Mouse (Mus musculus): ENCODE results near the gene Lrmda.

Lrmda gene

DNA sequence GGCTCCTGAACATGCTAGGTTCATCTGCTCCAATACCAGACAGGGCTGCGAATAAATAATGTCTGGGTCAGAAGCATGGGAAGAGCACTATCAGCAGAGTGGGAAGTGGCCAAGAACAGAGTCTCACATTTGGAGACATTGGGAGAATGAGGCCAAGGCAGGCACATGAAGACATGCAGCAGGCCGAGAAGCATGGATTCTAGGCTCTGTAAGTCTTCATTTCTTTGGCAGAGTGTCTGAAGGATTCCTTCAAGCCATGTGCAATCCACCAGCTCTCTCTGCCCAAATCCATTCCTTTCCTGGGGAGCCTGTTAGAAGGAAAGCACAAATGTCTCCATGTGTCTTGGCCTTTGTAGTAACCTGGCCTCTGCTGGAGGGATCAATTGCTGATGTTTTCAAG lies 902.3 kb downstream of the Lrmda start:
- no peak for DNase-seq

DNA sequence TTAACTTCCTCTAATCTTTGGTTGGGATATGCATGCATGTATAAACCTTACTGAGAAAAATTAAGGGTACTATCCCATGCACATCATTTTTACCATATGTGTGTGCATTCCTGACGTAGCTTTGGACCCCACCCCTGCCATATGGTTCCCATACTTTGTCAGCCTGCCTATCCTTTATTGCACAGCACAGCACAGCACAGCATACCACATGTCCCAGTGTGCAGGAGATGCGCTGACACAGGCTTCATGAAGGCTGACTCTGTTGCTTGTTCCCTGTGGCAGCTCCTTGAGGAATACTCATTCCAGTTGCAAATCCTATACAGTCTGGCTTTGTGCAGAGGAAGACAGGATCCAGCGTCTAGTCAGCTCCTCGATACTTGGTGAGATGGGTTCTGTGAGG lies 903.1 kb downstream of the Lrmda start:
- no peak for DNase-seq

- no peak for DNase-seq
Observed at GRCm38 (mm10) chr14:22923251-22923650, 903.7 kb downstream of the Lrmda start.

DNA sequence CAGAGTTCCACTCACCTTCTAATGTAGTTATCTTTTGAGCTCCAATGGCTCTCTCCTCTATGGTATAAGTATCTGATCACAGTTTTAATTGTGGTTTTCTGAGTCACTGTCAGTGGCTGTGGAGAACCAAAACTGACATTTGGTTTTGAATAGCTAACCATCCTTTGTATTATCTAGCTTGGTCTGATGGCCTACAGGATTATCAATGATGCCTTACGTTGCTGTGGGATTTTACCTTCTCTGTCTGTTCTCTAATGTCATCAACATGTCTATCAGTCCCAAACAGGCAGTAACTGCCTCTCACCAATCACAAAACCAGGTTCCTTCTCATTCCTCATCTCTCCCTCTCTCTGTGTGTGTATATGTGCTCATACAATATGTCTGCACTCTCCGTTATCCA lies 908.8 kb downstream of the Lrmda start:
- DNase-seq, result no peak

GRCm38 (mm10) chr14:22928683-22929082 lies 909.2 kb downstream of the Lrmda start:
- DNase-seq, result no peak

DNA sequence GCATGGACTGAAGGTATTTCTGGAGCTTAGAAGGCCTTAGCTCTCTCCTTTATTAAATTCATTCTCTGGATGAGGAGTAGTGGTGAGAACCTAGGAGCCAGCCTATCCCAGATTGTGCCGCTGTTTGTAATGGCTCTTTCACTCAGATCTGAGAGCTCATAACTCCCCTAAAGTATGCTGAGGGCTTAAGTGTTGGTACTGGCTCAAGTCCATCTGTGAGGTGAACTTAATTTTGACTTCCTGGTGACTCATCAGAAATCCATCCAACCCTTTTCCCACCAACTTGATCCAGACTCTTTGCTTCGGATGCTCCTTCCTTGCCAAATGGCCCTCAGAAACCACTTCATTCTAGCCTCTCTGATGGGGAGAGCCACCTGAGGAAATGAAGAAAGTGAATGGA lies 910.1 kb downstream of the Lrmda start:
- no peak for DNase-seq

- no peak for DNase-seq
Observed at GRCm38 (mm10) chr14:22930488-22931046, 911.1 kb downstream of the Lrmda start.

DNA sequence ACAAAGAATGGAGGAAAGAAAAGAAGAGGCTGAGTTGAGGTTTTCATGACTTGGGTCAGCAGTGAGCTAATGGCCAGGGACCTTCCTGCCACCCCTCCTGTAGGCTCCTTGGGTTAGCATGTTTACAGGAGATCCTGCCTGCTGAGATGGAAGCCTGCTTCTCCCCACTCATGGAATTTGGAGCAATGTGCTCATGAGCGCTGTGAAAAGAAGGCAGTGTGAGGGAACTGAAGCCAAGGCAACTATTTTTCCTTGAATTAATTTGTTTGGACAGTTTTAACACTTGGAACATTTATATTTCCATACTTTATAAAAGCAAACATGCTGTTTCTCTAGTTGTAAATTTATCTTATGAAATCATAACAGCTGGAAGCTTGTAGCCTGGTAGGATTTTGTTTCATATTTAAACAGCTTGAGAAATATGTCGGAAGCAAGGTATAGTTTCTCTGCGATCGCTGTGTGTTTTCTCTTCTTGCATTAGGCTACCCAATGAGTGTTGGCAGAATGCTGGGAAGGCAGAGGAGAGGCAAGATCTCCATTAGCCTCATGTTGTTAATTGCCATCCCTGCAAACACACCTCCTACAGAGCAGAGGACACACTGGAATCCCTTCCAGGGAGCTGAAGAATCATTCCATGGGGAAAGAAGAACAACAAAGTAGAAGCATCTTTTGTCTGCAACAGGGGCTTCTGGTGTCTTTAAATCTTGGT lies 911.8 kb downstream of the Lrmda start:
- no peak for DNase-seq

DNA sequence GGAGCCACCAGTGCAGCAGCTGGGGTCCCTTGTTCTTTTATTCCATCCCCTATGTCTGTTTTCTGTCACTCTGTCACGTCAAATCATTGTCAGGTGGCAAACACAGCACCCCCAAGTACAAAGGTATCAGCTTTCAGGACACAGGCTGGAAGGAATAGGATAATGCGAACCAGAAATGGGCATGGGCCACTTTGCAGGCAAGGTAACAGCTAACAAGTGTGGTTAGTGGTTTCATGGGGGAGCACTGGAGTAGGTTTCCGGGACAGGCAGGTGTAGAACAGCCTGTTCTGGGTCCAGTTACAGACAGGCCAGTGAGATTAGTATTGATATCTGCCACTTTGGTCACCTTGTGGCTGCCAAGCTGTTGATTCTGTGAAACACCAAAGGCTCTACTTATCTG lies 917.2 kb downstream of the Lrmda start:
- no peak for DNase-seq

DNA sequence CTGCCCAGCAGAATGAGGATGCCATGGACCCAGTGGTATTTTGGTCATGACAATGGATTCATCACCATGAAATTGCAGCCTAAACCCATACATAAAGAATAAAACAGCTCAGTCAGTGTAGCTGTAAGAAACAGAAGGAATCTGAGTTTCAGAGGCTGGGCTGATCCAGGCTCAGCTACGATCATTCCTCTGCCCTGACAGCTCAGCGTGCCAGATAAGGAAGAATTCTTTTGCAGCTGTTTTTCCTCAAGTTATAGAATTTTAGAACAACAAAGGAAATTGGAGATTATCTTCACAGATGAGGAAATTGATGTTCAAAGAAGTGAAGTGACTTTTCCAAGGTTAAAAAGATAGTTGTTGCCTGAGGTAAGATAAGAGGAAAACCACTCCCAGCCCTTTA lies 921.1 kb downstream of the Lrmda start:
- DNase-seq, result no peak

GRCm38 (mm10) chr14:22942569-22942968 lies 923.1 kb downstream of the Lrmda start:
- no peak for DNase-seq

DNA sequence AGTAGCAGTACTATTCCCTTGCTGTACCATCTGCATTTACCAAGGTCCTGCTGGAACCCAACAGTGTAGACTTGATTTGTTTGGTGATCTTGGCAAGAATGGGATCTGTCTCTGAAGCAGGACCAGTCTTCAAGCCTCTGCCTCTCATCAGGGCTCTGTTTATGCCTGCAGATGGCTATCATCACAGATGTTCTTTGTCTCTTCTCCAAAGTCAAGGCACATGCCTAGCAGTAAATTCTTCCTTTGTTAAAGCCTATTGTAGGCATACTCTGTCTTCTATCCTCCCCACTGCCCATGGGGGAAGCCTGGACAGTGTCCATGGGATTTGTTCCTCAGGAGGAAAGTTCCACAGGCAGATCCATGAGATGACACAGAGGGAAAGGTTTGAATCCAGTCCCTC lies 930.0 kb downstream of the Lrmda start:
- DNase-seq, result no peak

GRCm38 (mm10) chr14:22952981-22953380 lies 933.5 kb downstream of the Lrmda start:
- DNase-seq, result no peak

DNA sequence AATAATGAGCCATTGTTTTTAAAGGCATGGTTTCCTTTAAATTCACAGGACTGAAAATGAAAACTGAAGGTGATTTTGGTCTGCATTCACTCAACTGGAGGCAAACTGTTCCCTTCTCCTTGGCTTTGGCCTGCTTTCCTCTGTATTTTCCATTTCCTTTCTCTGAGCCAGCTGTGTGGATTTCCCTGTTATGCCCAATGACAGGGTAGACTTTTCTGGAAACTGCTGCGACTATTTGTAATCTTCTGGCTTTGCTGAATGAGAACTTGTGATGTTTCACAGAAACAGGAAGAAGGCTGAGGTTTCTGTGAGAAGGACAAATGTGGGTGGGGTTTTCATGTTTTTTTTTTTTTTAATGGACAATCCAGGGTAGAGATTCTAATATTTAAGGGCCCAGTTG lies 940.7 kb downstream of the Lrmda start:
- DNase-seq, result no peak

GRCm38 (mm10) chr14:22964796-22965660 lies 945.5 kb downstream of the Lrmda start:
- DNase-seq, result no peak

DNA sequence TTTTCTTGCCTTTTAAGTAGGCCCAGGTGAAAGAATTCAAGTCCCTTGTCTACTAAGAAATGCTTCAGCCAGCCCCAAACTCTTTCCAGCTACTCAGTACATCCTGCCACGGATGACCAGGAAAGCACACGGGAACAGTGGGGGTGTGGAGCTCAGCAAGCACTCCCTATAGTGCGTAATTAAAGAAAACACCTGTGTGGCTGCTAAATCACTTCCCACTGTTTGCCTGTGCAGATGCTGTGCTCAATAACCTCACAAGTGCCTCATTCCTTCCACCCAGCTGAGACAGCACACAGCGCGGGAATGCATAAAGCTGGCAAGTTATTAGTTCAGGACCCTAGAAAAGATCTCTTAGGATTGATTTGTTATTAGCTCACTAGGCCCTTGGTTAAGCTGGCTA lies 949.2 kb downstream of the Lrmda start:
- no peak for DNase-seq

GRCm38 (mm10) chr14:22986736-22987135 lies 967.2 kb downstream of the Lrmda start:
- no peak for DNase-seq

GRCm38 (mm10) chr14:22988090-22988669 lies 968.7 kb downstream of the Lrmda start:
- no peak for DNase-seq

DNA sequence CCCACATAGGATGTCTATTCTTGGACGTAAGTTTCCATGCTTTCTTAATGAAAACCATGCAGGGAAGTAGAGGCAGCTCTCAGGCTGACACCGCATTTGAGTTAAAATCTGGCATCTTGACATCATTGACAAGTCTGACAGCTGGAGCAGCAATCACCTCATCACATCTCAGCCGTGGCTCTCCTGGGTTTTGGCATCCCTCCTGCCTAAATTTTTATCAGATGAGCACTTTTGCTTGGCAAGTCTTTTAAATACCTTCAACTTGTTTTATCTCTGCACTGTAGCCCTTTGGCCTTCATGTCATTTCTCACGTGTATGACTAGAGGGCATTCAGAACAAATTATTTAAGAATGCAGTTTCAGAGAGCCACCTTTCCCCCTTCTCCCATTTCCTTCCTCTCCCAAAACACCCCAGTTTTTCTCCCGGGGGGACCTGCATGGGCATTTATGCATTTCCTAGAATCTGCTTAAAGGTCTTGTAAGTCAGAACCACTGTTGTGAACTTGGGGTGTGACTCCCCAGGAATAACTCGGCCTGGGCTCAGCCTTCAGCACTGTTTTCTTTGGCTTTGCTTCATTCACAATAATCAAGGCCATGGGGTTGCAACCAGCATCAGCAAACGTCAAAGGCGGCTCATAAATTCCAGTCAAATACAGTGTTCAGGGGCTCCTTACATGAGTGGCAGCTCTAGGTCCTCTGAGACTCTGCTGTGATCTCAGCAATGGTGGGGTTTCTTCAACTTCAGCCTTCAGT lies 975.8 kb downstream of the Lrmda start:
- DNase-seq, result no peak

GRCm38 (mm10) chr14:22998906-22999305 lies 979.4 kb downstream of the Lrmda start:
- DNase-seq, result no peak

DNA sequence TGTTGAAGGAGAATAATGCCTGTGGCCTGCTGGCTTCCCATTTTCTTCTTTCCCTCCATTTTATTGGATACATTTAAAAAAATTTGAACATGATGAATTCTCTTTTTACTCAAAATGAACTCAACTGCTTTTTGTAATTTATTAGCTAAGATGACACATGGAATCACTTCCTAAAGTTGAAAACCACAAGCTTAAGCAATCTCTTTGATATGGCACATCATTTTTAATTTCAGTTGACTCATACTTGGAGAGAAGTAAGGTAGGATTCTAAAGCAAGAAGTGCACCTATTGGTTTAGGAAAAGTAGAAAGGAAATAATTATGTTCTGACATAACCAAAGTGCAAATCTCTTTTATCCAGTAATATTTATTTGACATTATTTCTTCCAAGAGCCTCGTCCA lies 992.5 kb downstream of the Lrmda start:
- no peak for DNase-seq

DNA sequence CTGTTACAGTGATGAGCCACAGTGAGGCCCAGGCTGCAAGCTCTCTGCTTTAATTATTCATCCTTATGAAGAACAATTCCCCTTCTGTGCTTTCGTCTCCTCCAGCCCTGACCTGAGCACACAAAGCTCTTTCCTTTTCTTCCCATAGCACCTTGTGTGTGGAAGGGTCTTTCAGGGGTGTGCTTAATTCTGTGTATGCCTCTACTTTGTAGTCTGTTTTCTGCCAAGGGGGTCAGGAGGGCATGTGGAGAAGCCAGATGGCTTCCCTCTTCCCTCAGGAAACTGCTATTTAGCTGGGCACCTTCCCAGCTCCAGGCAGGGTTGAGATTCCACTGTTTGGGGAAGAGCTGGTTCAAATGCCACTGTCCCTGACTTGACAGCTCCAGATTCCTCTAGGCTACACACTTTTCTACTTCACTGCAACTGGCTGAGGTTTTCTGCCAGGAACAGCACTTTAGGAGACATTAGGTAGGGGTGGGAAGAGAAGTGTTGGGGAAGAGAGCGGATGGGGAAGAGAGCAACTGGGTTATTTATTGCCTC lies 995.3 kb downstream of the Lrmda start:
- peak; percentile 57 for DNase-seq

All from cerebellum, adult 9-10 months (tissue).